Mouse (Mus musculus) kidney, adult 11 months (tissue): ENCODE measurements around the gene Adgrg1.
A peak's percentile ranks its signal among the peaks of the same experiment; 100 is the strongest.

Experiments
- DNase-seq: peaks from one replicate; pipeline ENCODE4 v3.0.0; 2022

Gene Adgrg1

DNA sequence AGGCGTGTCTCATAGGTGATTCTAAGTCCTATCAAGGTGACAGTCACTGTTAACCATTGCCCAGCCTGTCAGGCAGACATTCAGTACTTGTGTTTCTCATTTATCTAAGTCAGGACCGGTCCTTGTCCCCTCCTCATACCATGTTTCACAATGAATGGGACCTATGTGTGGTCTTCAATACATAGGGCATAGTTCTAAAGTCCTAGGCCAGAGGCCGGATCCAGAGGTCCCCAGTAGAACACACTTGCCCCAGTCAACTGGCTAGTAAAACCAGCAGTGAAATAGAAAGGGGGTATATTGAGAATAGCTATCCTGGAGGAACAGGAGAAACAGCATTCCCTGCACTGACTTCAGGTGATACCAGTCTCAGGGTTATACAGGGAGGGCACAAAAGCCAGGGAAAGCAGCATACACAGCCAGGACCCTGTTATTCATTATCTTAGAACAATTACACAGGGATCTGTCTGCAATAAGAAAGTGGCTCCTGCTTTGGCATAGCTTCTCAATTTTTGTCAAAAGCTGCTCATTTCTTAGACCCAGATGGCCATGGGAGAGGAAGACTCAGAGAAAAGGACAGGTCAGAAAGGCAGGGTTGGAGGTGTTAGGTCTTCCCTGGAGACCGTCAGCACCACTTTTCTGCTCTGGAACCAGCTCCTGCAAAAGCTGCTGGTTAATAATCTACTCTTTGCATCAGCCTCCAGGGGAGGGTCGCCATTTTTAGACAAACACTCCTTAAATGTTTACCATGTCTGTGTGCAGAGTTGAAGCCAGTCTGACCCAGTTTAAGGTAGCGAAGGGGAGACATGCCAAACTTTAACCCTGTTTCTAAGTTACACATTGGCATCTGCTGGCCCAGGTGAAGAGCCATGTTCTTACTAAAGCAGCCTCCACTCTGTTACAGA, 67.6 kb downstream of the Adgrg1 start:
- DNase-seq: peak; percentile 44

DNA sequence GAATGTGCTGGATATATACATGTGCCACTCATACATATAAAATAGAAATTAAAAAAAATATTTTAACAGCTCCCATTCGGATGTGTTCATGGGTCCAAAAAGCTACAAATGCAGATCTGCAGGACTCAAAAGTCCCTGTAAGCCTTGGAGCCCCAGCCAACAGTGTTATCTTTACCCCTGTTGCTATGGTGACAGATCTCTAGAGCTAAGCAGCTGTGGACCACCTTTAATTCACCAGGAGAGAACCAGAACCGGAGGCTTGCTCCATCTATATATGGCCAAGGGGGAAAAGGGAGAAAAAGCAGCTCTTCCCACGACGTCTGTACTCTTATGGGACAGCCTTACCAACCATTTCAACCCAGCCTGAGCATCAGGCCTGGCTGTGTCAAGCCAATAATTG, 70.3 kb downstream of the Adgrg1 start:
- DNase-seq: no peak

DNA sequence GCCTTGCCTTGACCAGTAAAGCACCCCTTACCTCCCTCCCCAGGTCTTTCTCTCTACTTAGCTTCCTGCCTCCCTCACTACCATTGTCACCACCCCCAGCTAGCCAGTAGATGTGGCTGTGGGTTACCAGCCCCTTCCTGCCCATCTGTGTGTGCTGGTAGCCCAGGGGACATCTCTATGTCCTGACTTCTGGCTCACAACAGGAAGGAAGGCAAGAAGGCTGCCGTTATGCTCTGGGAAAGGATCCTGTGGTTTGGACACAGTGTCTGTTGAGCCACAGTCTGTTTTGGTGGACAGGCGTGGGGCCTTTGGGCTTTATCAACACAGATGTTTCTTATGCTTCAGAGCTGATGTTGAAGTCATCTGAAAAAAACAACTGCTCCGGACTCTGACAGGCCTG, 72.4 kb downstream of the Adgrg1 start:
- no peak for DNase-seq

DNA sequence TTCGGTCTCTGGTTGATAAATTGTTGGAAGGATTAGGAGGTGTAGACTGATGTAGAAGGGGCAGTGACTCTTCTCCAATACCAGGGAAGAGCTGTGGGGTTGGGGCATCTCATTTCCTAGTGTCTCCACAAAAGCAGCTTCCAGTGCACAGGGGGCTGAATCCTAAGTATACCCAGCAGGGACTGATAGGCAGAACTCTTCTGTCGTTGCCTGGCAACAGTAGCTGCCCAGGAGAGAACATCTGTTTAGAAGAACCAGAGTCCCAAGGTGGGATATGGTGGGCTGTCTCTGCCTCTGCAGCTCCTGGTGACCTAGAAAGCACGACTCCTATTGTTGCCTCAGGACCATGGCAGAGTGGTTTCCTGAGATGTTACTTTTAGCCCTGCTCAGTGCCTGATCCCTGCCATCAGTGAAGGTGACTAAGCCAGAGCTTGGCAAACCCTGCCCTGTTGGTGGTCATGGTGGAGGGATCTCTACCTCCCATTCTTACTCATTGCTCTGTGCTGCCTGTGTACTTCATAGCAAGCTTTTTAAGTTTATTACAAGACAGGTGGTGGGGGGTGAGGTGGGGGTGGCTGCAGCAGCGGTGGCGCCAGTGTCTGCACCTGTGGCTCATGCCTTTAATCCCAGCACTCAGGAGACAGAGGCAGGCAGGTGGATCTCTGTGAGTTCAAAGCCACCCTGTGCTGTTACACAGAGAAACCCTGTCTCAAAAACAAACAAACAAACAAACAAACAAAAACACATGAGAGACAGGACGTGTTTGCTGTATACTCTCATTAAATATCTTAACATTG, 73.5 kb downstream of the Adgrg1 start:
- no peak for DNase-seq

DNA sequence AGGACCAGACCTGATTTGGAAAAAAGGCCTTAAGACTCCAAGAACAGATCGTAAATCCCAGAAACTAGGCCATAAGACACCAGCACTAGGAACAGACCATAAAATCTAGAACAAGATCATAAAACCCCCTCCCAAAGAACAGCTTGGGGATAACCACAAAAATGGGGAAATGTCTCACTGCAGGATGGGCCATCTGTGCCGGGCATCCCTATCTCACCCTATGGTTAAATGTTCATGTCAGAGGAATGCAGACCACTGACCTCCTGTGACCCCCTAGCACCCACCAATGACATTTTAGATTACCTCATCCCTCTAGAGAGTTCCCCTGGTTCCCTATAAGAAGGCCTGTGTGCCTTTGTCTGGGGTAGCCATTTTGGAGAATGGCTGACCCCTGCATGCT, 75.1 kb downstream of the Adgrg1 start:
- no peak for DNase-seq

DNA sequence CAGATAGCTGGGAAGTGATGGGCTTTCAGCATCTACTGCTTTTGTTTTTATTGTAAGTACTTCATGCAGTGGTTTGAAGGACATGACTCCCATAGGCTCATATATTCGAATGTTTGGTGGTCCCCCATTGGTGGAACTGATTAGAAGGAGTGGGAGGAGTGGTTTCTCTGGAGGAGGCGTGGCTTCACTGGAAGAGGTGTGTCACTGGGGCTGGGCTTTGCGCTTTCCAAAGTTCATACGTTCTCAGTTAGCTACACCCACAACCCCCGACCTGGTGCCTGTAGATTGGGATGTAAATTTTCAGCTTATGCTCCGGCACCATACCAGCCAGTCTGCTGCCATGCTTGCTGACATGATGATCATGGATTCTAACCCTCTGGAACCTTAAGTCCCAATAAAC, 79.9 kb downstream of the Adgrg1 start:
- DNase-seq: no peak

DNA sequence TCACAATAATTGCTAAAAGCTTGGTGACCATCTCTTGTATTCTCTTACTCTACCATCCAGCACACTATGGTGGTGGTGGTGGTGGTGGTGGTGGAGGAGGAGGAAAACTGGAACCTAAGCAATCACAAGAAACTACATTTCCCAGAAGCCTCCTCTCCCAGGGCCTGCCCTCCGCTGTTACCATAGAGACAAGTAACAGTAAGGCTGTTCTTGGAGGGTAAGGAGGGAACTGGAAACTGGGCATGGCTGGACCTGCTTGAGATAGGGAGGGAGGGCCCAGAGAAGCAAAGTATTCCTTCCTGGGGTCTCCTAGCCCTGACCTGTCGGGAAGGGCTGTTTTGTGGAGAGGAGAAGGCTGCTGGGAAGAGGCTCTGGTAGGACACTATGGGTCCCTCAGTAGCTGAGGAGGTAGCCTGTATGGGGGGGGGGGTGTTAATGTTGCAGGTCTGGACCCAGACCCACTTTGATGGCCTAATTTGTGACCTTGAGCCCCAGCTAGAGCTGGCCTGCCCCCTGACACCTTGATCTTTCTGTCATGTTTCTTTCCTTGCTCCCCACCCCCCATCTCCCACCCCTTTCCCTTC, 80.5 kb downstream of the Adgrg1 start, which contains the start of gene Drc7:
TSS of gene Drc7 (plus strand) at position 177 of the 584 bp plus-strand sequence.
- DNase-seq: no peak

- no peak for DNase-seq
Observed at GRCm38 (mm10) chr8:95056414-95056813, 81.9 kb downstream of the Adgrg1 start.

- no peak for DNase-seq
Observed at GRCm38 (mm10) chr8:95058661-95059060, 84.1 kb downstream of the Adgrg1 start.

DNA sequence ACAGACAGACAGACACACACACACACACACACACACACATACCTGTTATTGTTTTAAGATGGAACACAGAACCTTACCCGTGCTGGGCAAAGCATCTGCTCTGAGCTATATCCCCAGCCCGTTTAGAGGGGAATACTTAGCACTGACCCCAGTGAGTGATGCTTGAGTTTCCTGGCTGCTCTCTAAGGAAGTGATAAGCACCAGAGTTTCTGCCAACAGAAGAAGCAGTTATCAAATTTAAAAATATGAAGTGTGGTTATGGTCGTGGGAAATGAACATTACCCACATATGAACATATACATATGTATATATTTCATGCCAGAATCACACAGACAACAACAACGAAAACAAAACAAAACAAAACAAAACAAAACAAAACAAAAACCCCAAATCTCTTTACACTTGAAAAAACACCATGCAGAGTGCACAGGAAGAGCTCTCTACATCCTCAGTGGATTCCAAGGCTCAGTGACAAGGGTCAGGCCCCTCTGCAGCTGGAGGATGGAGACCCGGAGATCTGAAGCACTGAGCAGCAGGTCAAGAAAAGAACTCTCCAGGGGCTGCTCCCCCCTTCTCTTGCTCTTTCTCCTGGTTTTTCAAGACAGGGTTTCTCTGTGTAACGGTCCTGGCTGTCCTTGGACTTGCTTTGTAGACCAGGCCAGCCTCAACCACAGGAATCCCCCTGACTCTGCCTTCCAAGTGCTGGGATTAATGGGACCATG, 85.4 kb downstream of the Adgrg1 start:
- DNase-seq: no peak
